Comparison of ENCODE assay signal across 9 mouse cellular contexts in the genomic region with DNA sequence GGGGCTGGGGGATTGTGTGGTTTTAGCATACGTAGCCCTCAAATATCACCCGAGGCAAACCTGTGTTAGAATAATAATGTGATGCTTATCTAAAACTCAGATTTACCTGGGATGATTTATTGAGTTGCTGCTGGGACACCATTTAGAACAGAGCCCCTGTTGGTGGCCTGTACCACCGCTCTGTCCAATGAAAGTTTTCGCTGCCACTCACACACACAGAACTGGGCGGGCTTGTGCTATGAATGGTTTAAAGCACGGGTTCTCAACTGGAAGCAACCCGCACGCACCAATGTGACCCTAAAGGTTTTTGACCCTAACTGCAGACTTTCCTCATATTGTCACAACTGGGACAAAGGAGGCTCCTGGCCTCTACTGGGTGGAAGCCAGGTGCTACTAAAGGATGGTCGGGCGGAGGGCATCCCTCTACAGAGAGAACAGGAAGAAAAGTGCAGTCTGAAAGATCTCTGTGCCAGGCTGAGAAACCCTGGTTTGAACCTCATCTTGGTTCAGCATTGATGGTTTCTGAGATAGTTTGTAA. TPM values are rescaled to one million over a fixed set of nuclear protein-coding genes. Genes with fewer than 3 reads are reported as not detected.
DNase-seq lines count a peak whose midpoint lies in the region; ATAC-seq lines count a peak whose summit lies in the region.
"Had no signal": no experiment of that assay in that cellular context is flagged by ENCODE, and none has a peak within 500 bp of the region (broad histone marks: within the 10 kb centered on the region; RNA-seq: fewer than 3 reads in every experiment).

No protein-coding gene starts in this region.

- intact Hi-C loops in heart, postnatal 36 days (cut with DNase I), result no loop called here

- H3K4me3 ChIP-seq in heart, embryonic 15.5 days, result no peak overlapping the region; the same call in 1 of the 2 replicates
- H3K4me3 ChIP-seq in limb, embryonic 12.5 days (replicated peaks), result no peak overlapping the region

- no peaks in the 10 kb centered on the region for H3K36me3 ChIP-seq in heart, embryonic 15.5 days
- H3K36me3 ChIP-seq in limb, embryonic 12.5 days, result peaks cover 19% of the 10 kb centered on the region; the same call in 1 of the 2 replicates

- H3K4me1 ChIP-seq in heart, embryonic 15.5 days (replicated peaks), result peaks cover 56% of the 10 kb centered on the region
- peaks cover 41% of the 10 kb centered on the region for H3K4me1 ChIP-seq in limb, embryonic 12.5 days (replicated peaks)

- H3K9ac ChIP-seq in heart, embryonic 15.5 days, result no peak overlapping the region
- no peak overlapping the region for H3K9ac ChIP-seq in limb, embryonic 12.5 days (replicated peaks)

- no peak for ATAC-seq in heart, embryonic 15.5 days (replicated peaks; ENCODE audit: insufficient number of reproducible peaks, insufficient read depth, low FRiP score, low read depth)
- no peak for ATAC-seq in limb, embryonic 12.5 days (ENCODE audit: insufficient number of reproducible peaks, insufficient read depth, low FRiP score, low TSS enrichment, low read depth)

- no peaks in the 10 kb centered on the region for H3K27me3 ChIP-seq in heart, embryonic 15.5 days
- H3K27me3 ChIP-seq in limb, embryonic 12.5 days, result no peaks in the 10 kb centered on the region

- no peak for DNase-seq in heart, postnatal 36 days
- peak; percentile 51 for DNase-seq in CD4-positive, CD25-positive, alpha-beta regulatory T cell, adult 2 months (ENCODE audit: low read depth, low spot score)
- peak; percentile 34 for DNase-seq in ES-CJ7 (ENCODE audit: low read depth, low spot score)
- no peak for DNase-seq in lung, adult 18-20 months
- DNase-seq in cerebellum, adult 8-10 months, result no peak

- H3K9me3 ChIP-seq in heart, embryonic 15.5 days (replicated peaks), result no peaks in the 10 kb centered on the region
- H3K9me3 ChIP-seq in limb, embryonic 12.5 days, result no peaks in the 10 kb centered on the region

- H3K4me2 ChIP-seq in heart, embryonic 15.5 days, result peak overlapping the region; percentile 85; the same call in 1 of the 2 replicates
- peak overlapping the region; percentile 74 for H3K4me2 ChIP-seq in limb, embryonic 12.5 days

- 75% methylated on average over 10 of the region's 10 CpGs for WGBS in heart, embryonic 15.5 days
- 56% methylated on average over 10 of the region's 10 CpGs for WGBS in limb, embryonic 12.5 days

- H3K27ac ChIP-seq in heart, embryonic 15.5 days, result no peak overlapping the region; the same call in 1 of the 2 replicates
- no peak overlapping the region for H3K27ac ChIP-seq in limb, embryonic 12.5 days

RNA-seq across cellular contexts. Expression of gene Capn2, which starts 0.8 kb away (rescaled TPM):
- polyA plus RNA-seq in heart, embryonic 15.5 days (2015; fragmentation: Nextera tagmentation; extraction: Ambion mirVana), result 84.9 and 94.3 TPM in 2 replicates
- 10 to 100 TPM; 58.7 to 79.0 TPM for total RNA-seq in heart, postnatal 36 days (2021)
- polyA plus RNA-seq in limb, embryonic 12.5 days (2016; fragmentation: Nextera tagmentation; extraction: Ambion mirVana), result 134 TPM in 2 replicates

RNA-seq across cellular contexts. Expression of gene Capn8, which starts 46.6 kb away (rescaled TPM):
- not detected in 2 replicates for polyA plus RNA-seq in heart, embryonic 15.5 days (2015; fragmentation: Nextera tagmentation; extraction: Ambion mirVana)
- not detected for total RNA-seq in heart, postnatal 36 days (2021)
- polyA plus RNA-seq in limb, embryonic 12.5 days (2016; fragmentation: Nextera tagmentation; extraction: Ambion mirVana), result not detected in 2 replicates
- total RNA-seq: layer of hippocampus, adult 8-10 months had no signal
- polyA plus RNA-seq: midbrain, embryonic 11.5 days had no signal

Comparison
In these comparisons a context has a peak if more than half of its experiments do, and no peak if none do; other contexts are left out.
1. DNase-seq: peak in CD4-positive, CD25-positive, alpha-beta regulatory T cell, adult 2 months (single experiment) and ES-CJ7 (single experiment); none in heart, postnatal 36 days (0 of 2), lung, adult 18-20 months (0 of 2) and cerebellum, adult 8-10 months (single experiment).